Comparison of ENCODE assay signal across 9 mouse cellular contexts in genomic region chr9:44071914-44072598, GRCm38 (mm10). TPM values are rescaled to one million over a fixed set of nuclear protein-coding genes. Genes with fewer than 3 reads are reported as not detected.
A peak's percentile ranks its signal among the peaks of the same experiment; 100 is the strongest.
DNase-seq lines count a peak whose midpoint lies in the region; ATAC-seq and TF ChIP-seq lines count a peak whose summit lies in the region.
"Had no signal": no experiment of that assay in that cellular context is flagged by ENCODE, and none has a peak within 500 bp of the region (broad histone marks: within the 10 kb centered on the region; RNA-seq: fewer than 3 reads in every experiment).

No protein-coding gene starts in this region.

- DNase-seq in adrenal gland, adult 2 months = peak; percentile 70
- DNase-seq in adrenal gland, adult 8-10 months = no peak
- peak; percentile 36 for DNase-seq in right cerebral cortex, postnatal 25 days
- no peak for DNase-seq in right cerebral cortex, postnatal 4 days
- peak; percentile 94 for DNase-seq in midbrain, embryonic 11.5 days (ENCODE audit: low spot score, missing footprints)
- no peak for DNase-seq in liver, postnatal 0 days
- DNase-seq in liver = no peak

- no peak for ATAC-seq in heart, embryonic 15.5 days (replicated peaks; ENCODE audit: insufficient number of reproducible peaks, insufficient read depth, low FRiP score, low read depth)
- peak; percentile 80 for ATAC-seq in midbrain, embryonic 11.5 days (ENCODE audit: low FRiP score)
- ATAC-seq in liver, postnatal 0 days = no peak

- H3K4me3 ChIP-seq in heart, embryonic 15.5 days = peak overlapping the region; percentile 49
- no peak overlapping the region for H3K4me3 ChIP-seq in midbrain, embryonic 11.5 days (ENCODE audit: low read depth, low read length)
- no peak overlapping the region for H3K4me3 ChIP-seq in liver, postnatal 0 days (ENCODE audit: low read depth, low read length)

- WGBS in heart, embryonic 15.5 days = 24% methylated on average over 11 of the region's 11 CpGs
- 18% methylated on average over 11 of the region's 11 CpGs for WGBS in midbrain, embryonic 11.5 days
- 49% methylated on average over 11 of the region's 11 CpGs for WGBS in liver, postnatal 0 days (ENCODE audit: insufficient replicate concordance)

- TF ChIP-seq EP300 in liver, postnatal 0 days (IDR thresholded peaks at IDR 0.05; ENCODE audit: low read depth) = no peak

- TF ChIP-seq CTCF in liver, postnatal 0 days (IDR thresholded peaks at IDR 0.05; ENCODE audit: low read depth) = no peak

- H3K4me1 ChIP-seq in heart, embryonic 15.5 days (replicated peaks) = peaks cover 79% of the 10 kb centered on the region
- H3K4me1 ChIP-seq in midbrain, embryonic 11.5 days (ENCODE audit: control insufficient read depth, insufficient read depth, low read length) = peaks cover 33% of the 10 kb centered on the region
- peaks cover 7% of the 10 kb centered on the region; the same call in 1 of the 2 replicates for H3K4me1 ChIP-seq in liver, postnatal 0 days (ENCODE audit: insufficient read depth)

- peak overlapping the region; percentile 89 for H3K4me2 ChIP-seq in heart, embryonic 15.5 days
- H3K4me2 ChIP-seq in midbrain, embryonic 11.5 days = peak overlapping the region; percentile 14
- H3K4me2 ChIP-seq in liver, postnatal 0 days (ENCODE audit: low read depth, low read length) = no peak overlapping the region

- no peaks in the 10 kb centered on the region for H3K36me3 ChIP-seq in heart, embryonic 15.5 days
- no peaks in the 10 kb centered on the region for H3K36me3 ChIP-seq in midbrain, embryonic 11.5 days (ENCODE audit: control insufficient read depth, insufficient read depth, low read length)
- no peaks in the 10 kb centered on the region for H3K36me3 ChIP-seq in liver, postnatal 0 days (replicated peaks; ENCODE audit: insufficient read depth, low read length)

- H3K9ac ChIP-seq in heart, embryonic 15.5 days = peak overlapping the region; percentile 30; the same call in 1 of the 2 replicates
- peak overlapping the region; percentile 46; the same call in 1 of the 2 replicates for H3K9ac ChIP-seq in midbrain, embryonic 11.5 days (ENCODE audit: low read length)
- no peak overlapping the region for H3K9ac ChIP-seq in liver, postnatal 0 days (replicated peaks)

- H3K9me3 ChIP-seq in heart, embryonic 15.5 days (replicated peaks) = no peaks in the 10 kb centered on the region
- H3K9me3 ChIP-seq in midbrain, embryonic 11.5 days (ENCODE audit: control insufficient read depth, low read length) = no peaks in the 10 kb centered on the region
- no peaks in the 10 kb centered on the region for H3K9me3 ChIP-seq in liver, postnatal 0 days (ENCODE audit: low read length)

- no peaks in the 10 kb centered on the region for H3K27me3 ChIP-seq in heart, embryonic 15.5 days
- H3K27me3 ChIP-seq in midbrain, embryonic 11.5 days (ENCODE audit: control insufficient read depth, insufficient read depth, low read length) = no peaks in the 10 kb centered on the region
- no peaks in the 10 kb centered on the region for H3K27me3 ChIP-seq in liver, postnatal 0 days (ENCODE audit: insufficient read depth, low read length)

- peak overlapping the region; percentile 70 for H3K27ac ChIP-seq in heart, embryonic 15.5 days
- peak overlapping the region; percentile 67 for H3K27ac ChIP-seq in midbrain, embryonic 11.5 days (ENCODE audit: low read depth, low read length)
- no peak overlapping the region for H3K27ac ChIP-seq in liver, postnatal 0 days (ENCODE audit: low read depth)

RNA-seq across cellular contexts. Expression of gene Usp2, which starts 5.2 kb away (rescaled TPM):
- total RNA-seq in adrenal gland, adult 2 months (2021) = 10 to 100 TPM; 33.7 to 60.9 TPM
- 10.9 and 15.2 TPM in 2 replicates for polyA plus RNA-seq in adrenal gland, adult 2 months (2012; rRNA removed)
- 10 to 100 TPM; 39.1 to 77.6 (median 51.7) TPM for total RNA-seq in adrenal gland, adult 8-10 months (2022)
- polyA plus RNA-seq in heart, embryonic 15.5 days (2015; fragmentation: Nextera tagmentation; extraction: Ambion mirVana) = 69.9 and 74.9 TPM in 2 replicates
- polyA plus RNA-seq in midbrain, embryonic 11.5 days (2014; fragmentation: Nextera tagmentation; extraction: Ambion mirVana) = 7.3 and 9.7 TPM in 2 replicates
- 2.9 and 3.8 TPM in 2 replicates for polyA plus RNA-seq in liver, postnatal 0 days (2015; fragmentation: Nextera tagmentation; extraction: Ambion mirVana)

RNA-seq across cellular contexts. Expression of gene Thy1, which starts 28.9 kb away (rescaled TPM):
- total RNA-seq in adrenal gland, adult 2 months (2021) = 10 to 100 TPM; 46.9 to 49.6 TPM
- 25.0 and 26.5 TPM in 2 replicates for polyA plus RNA-seq in adrenal gland, adult 2 months (2012; rRNA removed)
- total RNA-seq in adrenal gland, adult 8-10 months (2022) = 10 to 100 TPM; 46.5 to 54.9 (median 48.0) TPM
- 2.2 and 10.6 TPM in 2 replicates for polyA plus RNA-seq in heart, embryonic 15.5 days (2015; fragmentation: Nextera tagmentation; extraction: Ambion mirVana)
- not detected in 2 replicates for polyA plus RNA-seq in midbrain, embryonic 11.5 days (2014; fragmentation: Nextera tagmentation; extraction: Ambion mirVana)
- polyA plus RNA-seq in liver, postnatal 0 days (2015; fragmentation: Nextera tagmentation; extraction: Ambion mirVana) = 0.39 and 0.85 TPM in 2 replicates

RNA-seq across cellular contexts. Expression of gene Mfrp, which starts 29.5 kb away (rescaled TPM):
- under 1 TPM in 1 of 2 experiments, not detected in 1; 0.10 TPM for total RNA-seq in adrenal gland, adult 2 months (2021)
- 0.40 TPM in 1 of 2 replicates, not detected in the other for polyA plus RNA-seq in adrenal gland, adult 2 months (2012; rRNA removed)
- total RNA-seq in adrenal gland, adult 8-10 months (2022) = under 1 TPM in 2 of 4 experiments, not detected in 2; 0.10 to 0.31 TPM
- polyA plus RNA-seq in heart, embryonic 15.5 days (2015; fragmentation: Nextera tagmentation; extraction: Ambion mirVana) = not detected in 2 replicates
- not detected in 2 replicates for polyA plus RNA-seq in midbrain, embryonic 11.5 days (2014; fragmentation: Nextera tagmentation; extraction: Ambion mirVana)
- polyA plus RNA-seq in liver, postnatal 0 days (2015; fragmentation: Nextera tagmentation; extraction: Ambion mirVana) = not detected in 2 replicates
- total RNA-seq: neutrophil, adult 5-6 weeks had no signal

RNA-seq across cellular contexts. Expression of gene C1qtnf5, which starts 35.0 kb away (rescaled TPM):
- 10 to 100 TPM; 11.2 to 17.6 TPM for total RNA-seq in adrenal gland, adult 2 months (2021)
- polyA plus RNA-seq in adrenal gland, adult 2 months (2012; rRNA removed) = 32.4 and 34.3 TPM in 2 replicates
- 10 to 100 TPM; 13.7 to 22.0 (median 18.7) TPM for total RNA-seq in adrenal gland, adult 8-10 months (2022)
- 3.8 TPM in 2 replicates for polyA plus RNA-seq in heart, embryonic 15.5 days (2015; fragmentation: Nextera tagmentation; extraction: Ambion mirVana)
- 0.85 and 0.99 TPM in 2 replicates for polyA plus RNA-seq in midbrain, embryonic 11.5 days (2014; fragmentation: Nextera tagmentation; extraction: Ambion mirVana)
- polyA plus RNA-seq in liver, postnatal 0 days (2015; fragmentation: Nextera tagmentation; extraction: Ambion mirVana) = 1.0 and 1.3 TPM in 2 replicates
- total RNA-seq: neutrophil, adult 5-6 weeks had no signal

RNA-seq across cellular contexts. Expression of gene Gm49380, which starts 41.2 kb away (rescaled TPM):
- total RNA-seq in adrenal gland, adult 2 months (2021) = under 1 TPM; 0.12 to 0.76 TPM
- 1.1 TPM in 1 of 2 replicates, not detected in the other for polyA plus RNA-seq in adrenal gland, adult 2 months (2012; rRNA removed)
- total RNA-seq in adrenal gland, adult 8-10 months (2022) = 1 to 10 TPM in 1 of 4 experiments, under 1 TPM in 3; 0.20 to 1.1 (median 0.93) TPM
- 0.05 and 0.13 TPM in 2 replicates for polyA plus RNA-seq in heart, embryonic 15.5 days (2015; fragmentation: Nextera tagmentation; extraction: Ambion mirVana)
- 0.23 and 0.36 TPM in 2 replicates for polyA plus RNA-seq in midbrain, embryonic 11.5 days (2014; fragmentation: Nextera tagmentation; extraction: Ambion mirVana)
- polyA plus RNA-seq in liver, postnatal 0 days (2015; fragmentation: Nextera tagmentation; extraction: Ambion mirVana) = not detected in 2 replicates
- total RNA-seq: neutrophil, adult 5-6 weeks had no signal

Comparison
In these comparisons a context has a peak if more than half of its experiments do, and no peak if none do; other contexts are left out.
1. DNase-seq: peak in adrenal gland, adult 2 months (single experiment), right cerebral cortex, postnatal 25 days (single experiment) and midbrain, embryonic 11.5 days (single experiment); none in adrenal gland, adult 8-10 months (single experiment), right cerebral cortex, postnatal 4 days (single experiment), liver, postnatal 0 days (single experiment) and liver (single experiment).